Comparison of ENCODE assay signal across 12 mouse cellular contexts in the genomic region with DNA sequence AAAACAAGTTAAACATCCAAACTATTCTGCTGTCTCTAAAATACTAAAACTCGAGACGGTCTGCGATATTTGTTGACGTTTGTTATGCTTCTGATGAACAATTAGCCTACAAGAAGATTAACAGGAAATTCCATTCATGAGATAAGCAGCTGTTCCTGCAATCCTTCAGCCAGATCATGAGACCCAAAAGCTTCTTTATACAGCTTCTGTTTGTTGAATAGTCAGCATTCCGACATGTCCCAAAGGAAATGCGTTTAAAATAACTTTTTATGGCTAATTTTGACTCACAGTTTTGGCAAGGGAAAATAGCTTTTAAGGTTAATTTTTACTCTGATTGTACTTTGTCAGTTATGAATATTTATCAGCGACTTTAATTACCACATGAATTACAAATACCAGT. TPM values are rescaled to one million over a fixed set of nuclear protein-coding genes. Genes with fewer than 3 reads are reported as not detected.
A peak's percentile ranks its signal among the peaks of the same experiment; 100 is the strongest.
DNase-seq lines count a peak whose midpoint lies in the region; ATAC-seq and TF ChIP-seq lines count a peak whose summit lies in the region.
"Had no signal": no experiment of that assay in that cellular context is flagged by ENCODE, and none has a peak within 500 bp of the region (broad histone marks: within the 10 kb centered on the region; RNA-seq: fewer than 3 reads in every experiment).

No protein-coding gene starts in this region.

- no peaks in the 10 kb centered on the region for H3K4me1 ChIP-seq in heart, embryonic 12.5 days (replicated peaks)
- 0 out of 2 replicates have a peak, but pooled peaks cover 3% of the 10 kb centered on the region for H3K4me1 ChIP-seq in limb, embryonic 15.5 days
- H3K4me1 ChIP-seq in limb, embryonic 10.5 days: peaks cover 48% of the 10 kb centered on the region
- H3K4me1 ChIP-seq in hindbrain, embryonic 14.5 days (replicated peaks; ENCODE audit: control insufficient read depth, insufficient read depth, low read length): no peaks in the 10 kb centered on the region

- H3K4me2 ChIP-seq in heart, embryonic 12.5 days: no peak overlapping the region; the same call in 1 of the 2 replicates
- no peak overlapping the region for H3K4me2 ChIP-seq in limb, embryonic 15.5 days
- H3K4me2 ChIP-seq in hindbrain, embryonic 14.5 days (replicated peaks): no peak overlapping the region

- H3K9me3 ChIP-seq in heart, embryonic 12.5 days (replicated peaks): no peaks in the 10 kb centered on the region
- no peaks in the 10 kb centered on the region for H3K9me3 ChIP-seq in limb, embryonic 15.5 days
- no peaks in the 10 kb centered on the region for H3K9me3 ChIP-seq in limb, embryonic 10.5 days (replicated peaks)
- no peaks in the 10 kb centered on the region for H3K9me3 ChIP-seq in hindbrain, embryonic 14.5 days (ENCODE audit: control insufficient read depth, low read length)

- peak; percentile 29 to 60 for DNase-seq in heart, adult 18-20 months
- no peak for DNase-seq in limb, embryonic 10.5 days (ENCODE audit: low spot score)
- DNase-seq in brain, embryonic 14.5 days (ENCODE audit: low read depth): peak; percentile 50
- peak; percentile 57 for DNase-seq in lung, postnatal 25 days (ENCODE audit: low spot score)
- DNase-seq in hindbrain, embryonic 14.5 days (ENCODE audit: low spot score): no peak
- DNase-seq in layer of hippocampus, postnatal 36 days: no peak
- DNase-seq: cerebellum, adult 9-10 months; gastrocnemius, postnatal 14 days; left cerebral cortex, postnatal 4 days; retina, postnatal 1 day had no signal

- ATAC-seq in heart, embryonic 12.5 days (ENCODE audit: insufficient number of reproducible peaks, low FRiP score): no peak
- ATAC-seq in limb, embryonic 15.5 days (ENCODE audit: insufficient number of reproducible peaks, low FRiP score, low TSS enrichment, low read depth): no peak
- no peak for ATAC-seq in hindbrain, embryonic 14.5 days (ENCODE audit: low FRiP score)

- no peak overlapping the region for H3K9ac ChIP-seq in heart, embryonic 12.5 days
- H3K9ac ChIP-seq in limb, embryonic 15.5 days: no peak overlapping the region
- H3K9ac ChIP-seq in hindbrain, embryonic 14.5 days: no peak overlapping the region

- WGBS in heart, embryonic 12.5 days: 29% methylated on average over 7 of the region's 7 CpGs
- WGBS in limb, embryonic 15.5 days: 46% methylated on average over 7 of the region's 7 CpGs
- WGBS in limb, embryonic 10.5 days: 69% methylated on average over 7 of the region's 7 CpGs
- 59% methylated on average over 7 of the region's 7 CpGs for WGBS in hindbrain, embryonic 14.5 days

- TF ChIP-seq POLR2A in brain, embryonic 14.5 days (IDR thresholded peaks at IDR 0.05; ENCODE audit: borderline replicate concordance, extremely low read depth, insufficient read depth, insufficient read length, poor library complexity, severe bottlenecking): no peak

- H3K4me3 ChIP-seq in heart, embryonic 12.5 days: no peak overlapping the region
- H3K4me3 ChIP-seq in limb, embryonic 15.5 days: no peak overlapping the region
- no peak overlapping the region for H3K4me3 ChIP-seq in limb, embryonic 10.5 days
- H3K4me3 ChIP-seq in hindbrain, embryonic 14.5 days (replicated peaks; ENCODE audit: low read length): no peak overlapping the region

- no peaks in the 10 kb centered on the region for H3K36me3 ChIP-seq in heart, embryonic 12.5 days
- no peaks in the 10 kb centered on the region for H3K36me3 ChIP-seq in limb, embryonic 15.5 days
- no peaks in the 10 kb centered on the region for H3K36me3 ChIP-seq in limb, embryonic 10.5 days
- no peaks in the 10 kb centered on the region for H3K36me3 ChIP-seq in hindbrain, embryonic 14.5 days (replicated peaks; ENCODE audit: control insufficient read depth, insufficient read depth)

- H3K27ac ChIP-seq in heart, embryonic 12.5 days (ENCODE audit: poor library complexity, severe bottlenecking): no peak overlapping the region
- peak overlapping the region; percentile 33 for H3K27ac ChIP-seq in limb, embryonic 15.5 days
- no peak overlapping the region for H3K27ac ChIP-seq in limb, embryonic 10.5 days
- H3K27ac ChIP-seq in hindbrain, embryonic 14.5 days: no peak overlapping the region

- no peaks in the 10 kb centered on the region for H3K27me3 ChIP-seq in heart, embryonic 12.5 days (replicated peaks)
- H3K27me3 ChIP-seq in limb, embryonic 15.5 days: no peaks in the 10 kb centered on the region
- no peaks in the 10 kb centered on the region for H3K27me3 ChIP-seq in limb, embryonic 10.5 days (ENCODE audit: low read depth, poor library complexity, severe bottlenecking)
- no peaks in the 10 kb centered on the region for H3K27me3 ChIP-seq in hindbrain, embryonic 14.5 days (ENCODE audit: control insufficient read depth, insufficient read depth, low read length)

- no peak for TF ChIP-seq CTCF in brain, embryonic 14.5 days (IDR thresholded peaks at IDR 0.05; ENCODE audit: borderline replicate concordance, extremely low read depth, insufficient read depth, insufficient read length)

RNA-seq across cellular contexts. Expression of gene Basp1, which starts 46.3 kb away (rescaled TPM):
- 1 to 10 TPM; 1.0 to 2.9 TPM for total RNA-seq in heart, adult 18-20 months (2021)
- polyA plus RNA-seq in heart, embryonic 12.5 days (2016; fragmentation: Nextera tagmentation; extraction: Ambion mirVana): 18.4 and 18.6 TPM in 2 replicates
- polyA plus RNA-seq in limb, embryonic 15.5 days (2015; fragmentation: Nextera tagmentation; extraction: Ambion mirVana): 34.2 and 41.9 TPM in 2 replicates
- polyA plus RNA-seq in limb, embryonic 10.5 days (2016; fragmentation: Nextera tagmentation; extraction: Ambion mirVana): 41.1 and 43.1 TPM in 2 replicates
- 631 and 795 TPM in 2 replicates for polyA plus RNA-seq in brain, embryonic 14.5 days (2012; rRNA removed)
- 262 and 283 TPM in 2 replicates for polyA plus RNA-seq in hindbrain, embryonic 14.5 days (2014; fragmentation: Nextera tagmentation; extraction: Ambion mirVana)
- total RNA-seq in layer of hippocampus, postnatal 36 days (2021): 100 to 1,000 TPM; 596 to 663 TPM

Comparison
In these comparisons a context has a peak if more than half of its experiments do, and no peak if none do; other contexts are left out.
1. DNase-seq: peak in heart, adult 18-20 months (2 of 2), brain, embryonic 14.5 days (single experiment) and lung, postnatal 25 days (single experiment); none in limb, embryonic 10.5 days (single experiment), hindbrain, embryonic 14.5 days (single experiment) and layer of hippocampus, postnatal 36 days (0 of 2).